Mouse (Mus musculus) stomach, embryonic 14.5 days (tissue): Measurements from ENCODE around the gene Prap1. TPM values are rescaled to one million over a fixed set of nuclear protein-coding genes. Genes with fewer than 3 reads are reported as not detected.
"Not testable (repeated sequence)": the region's sequence is repeated elsewhere in the genome, so short reads cannot be mapped to it uniquely, and the experiment has no call there.

ENCODE experiments used
- ATAC-seq: fragments of 200-750 bp; cut with Nextera tagmentation; 2 replicates; pipeline ENCODE4 v1.8.0; 2017; ENCODE audit warnings: low read depth, moderate TSS enrichment; ENCODE audit not compliant: insufficient number of reproducible peaks, insufficient read depth, low FRiP score
- H3K27ac ChIP-seq: fragments of 300-500 bp; sonication (generic); 2 replicates; pipeline ENCODE4 v1.5.1; 2014; ENCODE audit warnings: mild to moderate bottlenecking, low read length, moderate library complexity, mixed read lengths
- H3K27me3 ChIP-seq: fragments of 300-500 bp; sonication (generic); 2 replicates; pipeline ENCODE4 v1.6.1; 2014; ENCODE audit warnings: low read length, control low read depth, mixed read lengths; ENCODE audit not compliant: control insufficient read depth, insufficient read depth
- H3K36me3 ChIP-seq: fragments of 300-500 bp; sonication (generic); 2 replicates; pipeline ENCODE4 v1.6.1; 2014; ENCODE audit warnings: mild to moderate bottlenecking, control low read depth, low read length, moderate library complexity, mixed read lengths; ENCODE audit not compliant: control insufficient read depth, insufficient read depth
- H3K4me1 ChIP-seq: fragments of 300-500 bp; sonication (generic); 2 replicates; pipeline ENCODE4 v1.6.1; 2014; ENCODE audit warnings: low read length, control low read depth, mixed read lengths; ENCODE audit not compliant: control insufficient read depth, insufficient read depth
- H3K4me2 ChIP-seq: fragments of 300-500 bp; sonication (generic); replicated peaks from 2 replicates; pipeline ENCODE4 v1.6.1; 2014; ENCODE audit warnings: low read depth, low read length, control low read depth
- H3K4me3 ChIP-seq: fragments of 300-500 bp; sonication (generic); 2 replicates; pipeline ENCODE4 v1.5.1; 2014; ENCODE audit warnings: low read depth, low read length, control low read depth
- H3K9ac ChIP-seq: fragments of 300-500 bp; sonication (generic); replicated peaks from 2 replicates; pipeline ENCODE4 v1.6.1; 2014; ENCODE audit warnings: low read depth, mild to moderate bottlenecking, control low read depth, low read length, moderate library complexity, mixed read lengths
- H3K9me3 ChIP-seq: fragments of 300-500 bp; sonication (generic); 2 replicates; pipeline ENCODE4 v1.6.1; 2016; ENCODE audit warnings: low read depth, low read length, control low read depth; ENCODE audit not compliant: control insufficient read depth
- WGBS: fragments of 180-500 bp; shearing (Covaris S2); extraction: QIAGEN DNeasy Blood & Tissue Kit; methylation state at CpG from one replicate; pipeline ENCODE4 v1.1.7; 2014; 5-methylcytosine and 5-hydroxymethylcytosine counted together
- polyA plus RNA-seq: library from polyadenylated mRNA; unstranded; fragments of >200 nt; fragmentation: Nextera tagmentation; extraction: Ambion mirVana; gene quantifications from 2 replicates; pipeline ENCODE4 v1.2.1, GENCODE M21; 2014

Gene Prap1
- polyA plus RNA-seq, 1 experiment from 2014 or later, result 12.5 TPM

- not testable (repeated sequence) for H3K4me1 ChIP-seq, ATAC-seq, H3K9ac ChIP-seq, H3K4me3 ChIP-seq, H3K27me3 ChIP-seq, H3K9me3 ChIP-seq, H3K4me2 ChIP-seq, H3K27ac ChIP-seq
- WGBS, result 90% methylated on average over 7 of the region's 7 CpGs
- peaks cover 16% of the 10 kb centered on the region; the same call in 1 of the 2 replicates for H3K36me3 ChIP-seq
Observed at GRCm38 (mm10) chr7:140132184-140132583, 39.0 kb downstream of the Prap1 start.

- H3K4me3 ChIP-seq, ATAC-seq, H3K4me1 ChIP-seq, H3K27me3 ChIP-seq, H3K27ac ChIP-seq, H3K4me2 ChIP-seq, H3K9ac ChIP-seq, H3K9me3 ChIP-seq: not testable (repeated sequence)
- peaks cover 16% of the 10 kb centered on the region; the same call in 1 of the 2 replicates for H3K36me3 ChIP-seq
- WGBS, result 91% methylated on average over 5 of the region's 7 CpGs
Observed at GRCm38 (mm10) chr7:140134033-140134432, 40.8 kb downstream of the Prap1 start.

- H3K4me1 ChIP-seq, result peaks cover 4% of the 10 kb centered on the region
- H3K27ac ChIP-seq, result no peak overlapping the region
- H3K4me3 ChIP-seq, result no peak overlapping the region
- WGBS, result 83% methylated on average over 5 of the region's 5 CpGs
- H3K9me3 ChIP-seq, result no peaks in the 10 kb centered on the region
- H3K36me3 ChIP-seq, result peaks cover 7% of the 10 kb centered on the region; the same call in 1 of the 2 replicates
- no peak overlapping the region for H3K9ac ChIP-seq
- no peak for ATAC-seq
- no peaks in the 10 kb centered on the region for H3K27me3 ChIP-seq
- no peak overlapping the region for H3K4me2 ChIP-seq
Observed at GRCm38 (mm10) chr7:140135106-140135770, 42.0 kb downstream of the Prap1 start.

DNA sequence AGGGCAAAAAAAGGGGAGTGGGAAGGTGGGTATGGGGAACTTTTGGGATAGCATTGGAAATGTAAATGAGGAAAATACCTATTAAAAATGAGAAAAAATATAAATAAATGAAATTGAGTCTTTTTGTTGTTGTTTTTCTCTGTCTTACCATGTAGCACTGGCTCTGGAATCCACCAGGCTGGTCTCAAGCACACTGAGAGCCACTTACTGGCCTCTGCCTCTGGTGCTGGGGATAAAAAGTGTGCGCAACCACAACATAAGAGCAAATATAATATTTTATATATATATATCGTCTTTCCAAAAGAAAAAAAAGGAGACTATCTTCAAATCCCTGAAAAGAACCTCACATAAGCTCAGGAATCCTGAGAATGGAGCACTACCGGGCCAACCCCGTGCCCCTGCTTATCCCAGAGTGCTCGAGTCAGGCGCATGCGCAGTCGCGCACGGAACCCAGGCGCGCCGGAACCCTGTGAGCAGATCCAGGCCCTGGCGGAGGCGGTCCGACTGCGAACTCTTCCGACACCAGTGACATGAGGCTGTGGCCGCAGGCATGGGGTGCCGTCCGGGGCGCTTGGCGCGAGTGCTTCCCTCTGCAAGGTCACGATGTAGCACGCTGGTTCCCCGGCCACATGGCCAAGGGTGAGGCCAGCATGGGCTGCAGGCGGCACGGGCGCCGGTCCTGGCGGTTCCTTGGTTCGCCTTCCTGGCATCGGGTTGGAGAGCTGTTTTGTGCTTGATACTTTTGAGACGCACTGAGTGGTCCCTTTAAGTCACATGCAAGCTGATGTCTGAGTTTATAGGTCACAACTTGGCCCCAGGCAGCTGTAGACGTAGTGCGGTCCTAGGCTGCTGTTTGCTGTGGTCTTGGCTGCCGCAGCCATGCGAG is 44.2 kb downstream of the Prap1 start, which contains the start of gene Mtg1:
Gene Mtg1 (plus strand): TSS at position 430 of the 886 bp plus-strand sequence.
- Histone ChIP-seq H3K27ac (peak within 1 kb of the TSS; percentile 44), H3K4me1 (peaks cover 4% of the 10 kb centered on the region), H3K9ac (peak within 1 kb of the TSS; percentile 81), H3K4me2 (peak within 1 kb of the TSS; percentile 95), H3K4me3 (peak within 1 kb of the TSS; percentile 66), H3K36me3 (no peaks in the 10 kb centered on the region), H3K9me3 (no peaks in the 10 kb centered on the region), H3K27me3 (no peaks in the 10 kb centered on the region)
- ATAC-seq, result peak; percentile 94
- WGBS, result 2% methylated on average over 39 of the region's 39 CpGs

GRCm38 (mm10) chr7:140138021-140138310 is 44.8 kb downstream of the Prap1 start:
- WGBS, result 2% methylated on average over 8 of the region's 8 CpGs
- H3K4me3 ChIP-seq, result peak overlapping the region; percentile 66
- H3K9ac ChIP-seq, result peak overlapping the region; percentile 81
- H3K27me3 ChIP-seq, result no peaks in the 10 kb centered on the region
- peak overlapping the region; percentile 44; the same call in 1 of the 2 replicates for H3K27ac ChIP-seq
- H3K36me3 ChIP-seq, result no peaks in the 10 kb centered on the region
- ATAC-seq, result no peak
- H3K4me1 ChIP-seq, result peaks cover 4% of the 10 kb centered on the region
- no peaks in the 10 kb centered on the region for H3K9me3 ChIP-seq
- H3K4me2 ChIP-seq, result peak overlapping the region; percentile 95

- Histone ChIP-seq H3K4me2 (no peak overlapping the region), H3K4me1 (peaks cover 4% of the 10 kb centered on the region), H3K9ac (no peak overlapping the region), H3K4me3 (no peak overlapping the region), H3K27ac (no peak overlapping the region), H3K27me3 (no peaks in the 10 kb centered on the region), H3K9me3 (no peaks in the 10 kb centered on the region), H3K36me3 (no peaks in the 10 kb centered on the region; the same call in 1 of the 2 replicates)
- WGBS, result 6% methylated on average over 14 of the region's 14 CpGs
- ATAC-seq, result no peak
Observed at GRCm38 (mm10) chr7:140141350-140141749, 48.2 kb downstream of the Prap1 start.

- no peak overlapping the region for H3K27ac ChIP-seq
- 88% methylated on average over 4 of the region's 4 CpGs for WGBS
Observed at GRCm38 (mm10) chr7:140144550-140144949, 51.4 kb downstream of the Prap1 start.

More at GRCm38 (mm10) chr7:140144550-140144949, 51.4 kb downstream of the Prap1 start:
- Histone ChIP-seq H3K36me3 (no peaks in the 10 kb centered on the region; the same call in 1 of the 2 replicates), H3K27me3 (no peaks in the 10 kb centered on the region), H3K9me3 (no peaks in the 10 kb centered on the region), H3K9ac (no peak overlapping the region), H3K4me1 (no peaks in the 10 kb centered on the region), H3K4me2 (no peak overlapping the region), H3K4me3 (no peak overlapping the region)
- ATAC-seq, result no peak
